Mouse (Mus musculus): ENCODE data around the gene Gm20894. TPM values are rescaled to one million over a fixed set of nuclear protein-coding genes. Genes with fewer than 3 reads are reported as not detected.
"Not testable (repeated sequence)": the region's sequence is repeated elsewhere in the genome, so short reads cannot be mapped to it uniquely, and the experiment has no call there.

The Gm20894 gene
- not detected in 2 replicates for polyA plus RNA-seq (2012; rRNA removed)

GRCm38 (mm10) chrY:28271412-28271811 is at the start of gene Gm20894:
Gene Gm20894, minus strand, starts transcription at chrY:28271512.
- not testable (repeated sequence) for H3K4me1 ChIP-seq (ENCODE audit: control insufficient read depth, insufficient read depth, low read length); H3K27me3 ChIP-seq (ENCODE audit: control insufficient read depth, insufficient read depth, low read length); H3K4me3 ChIP-seq (ENCODE audit: control insufficient read depth, low read depth, low read length); H3K36me3 ChIP-seq (ENCODE audit: control insufficient read depth, insufficient read depth, low read length); H3K27ac ChIP-seq (ENCODE audit: control insufficient read depth, insufficient read depth, low read depth, low read length)

All from testis, adult 2 months (tissue).